Mouse (Mus musculus) A20 (cell line): ENCODE results near the gene Rad18.
"Not testable (repeated sequence)": the region's sequence is repeated elsewhere in the genome, so short reads cannot be mapped to it uniquely, and the experiment has no call there.

Experiments
- DNase-seq: peaks from one replicate; pipeline ENCODE4 v3.0.0-alpha.2; 2011; ENCODE audit warnings: low read depth, low spot score

The Rad18 gene

DNA sequence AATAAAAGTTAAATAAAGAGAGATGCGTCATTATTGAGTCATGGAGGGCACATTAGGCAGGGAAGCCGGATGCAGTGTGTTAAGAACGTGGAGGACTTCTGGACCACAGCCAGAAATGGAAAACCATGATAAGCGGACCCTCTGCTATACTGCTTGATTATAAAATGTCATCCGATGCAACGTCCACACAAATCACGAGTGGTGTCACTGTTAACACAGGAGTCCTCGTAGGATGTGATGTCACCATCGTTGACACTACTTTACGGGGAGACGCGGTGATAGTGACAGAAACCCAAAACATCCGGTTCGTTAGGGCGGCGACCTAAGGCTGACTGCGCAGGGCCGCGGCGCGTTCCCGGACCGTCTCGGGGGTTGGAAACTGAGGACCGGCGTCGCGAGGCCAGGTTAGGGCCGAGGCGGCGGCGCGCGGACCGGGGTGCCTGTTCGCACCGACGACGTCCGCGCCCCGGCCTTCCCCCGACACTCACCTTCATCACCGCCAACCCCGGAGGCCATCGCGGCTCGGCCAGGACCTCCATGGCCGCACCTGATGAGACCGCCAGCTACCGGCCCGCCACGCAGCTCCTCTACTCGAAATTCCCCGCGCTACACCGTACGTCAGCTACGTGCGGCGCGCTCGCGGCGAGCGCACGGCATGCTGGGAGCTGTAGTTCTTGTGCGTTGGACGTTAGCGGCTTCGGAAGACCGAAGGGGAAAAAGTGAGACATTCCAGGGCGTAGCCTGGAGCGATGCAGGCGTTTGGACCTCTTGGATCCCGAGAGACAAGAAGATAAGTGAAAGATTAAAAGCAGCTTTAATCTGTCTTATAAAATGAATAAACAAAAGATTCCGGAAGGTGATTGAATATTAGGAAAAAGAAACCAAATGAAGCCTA is at the start of gene Rad18:
Gene Rad18, minus strand, starts transcription at position 631 of the 895 bp plus-strand sequence.
- DNase-seq, result peak; percentile 94

DNA sequence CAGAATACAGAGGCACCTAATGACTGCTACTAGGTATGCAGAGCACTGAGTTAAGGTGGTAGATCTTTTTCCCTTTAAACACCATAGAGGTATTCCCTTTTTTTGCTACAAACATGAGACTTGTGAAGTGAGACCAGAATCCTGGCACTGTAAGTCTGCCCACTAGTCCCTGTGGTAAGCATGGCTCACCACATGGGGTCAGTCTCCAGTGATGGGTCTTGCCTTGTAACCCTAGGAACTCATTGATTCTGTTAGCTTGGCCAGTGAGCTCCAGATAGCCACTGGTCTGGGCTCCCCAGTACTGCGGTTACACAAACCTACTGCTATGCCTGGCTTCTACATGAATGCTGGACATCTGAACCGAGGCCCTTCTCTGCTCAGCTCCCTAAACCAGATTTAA is 45.8 kb upstream of the Rad18 start:
- no peak for DNase-seq

DNA sequence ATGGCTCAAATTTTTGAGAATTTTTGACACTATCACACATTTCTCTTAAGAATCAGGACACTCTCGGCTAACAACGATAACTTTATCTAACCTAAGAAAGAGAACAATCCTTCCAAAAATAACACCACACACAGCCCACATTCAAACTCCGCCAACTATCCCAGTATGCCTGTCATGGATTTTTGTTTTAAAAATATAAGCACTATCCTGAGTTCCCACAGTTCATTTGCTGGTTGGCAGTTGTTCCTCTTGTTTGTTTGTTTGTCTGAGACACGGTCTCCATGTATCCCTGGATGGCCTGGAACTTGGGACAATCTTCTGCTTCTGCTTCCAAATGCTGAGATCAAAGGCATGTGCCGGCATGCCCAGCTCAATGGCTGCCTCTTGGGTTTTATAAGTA is 45.3 kb upstream of the Rad18 start:
- no peak for DNase-seq

DNA sequence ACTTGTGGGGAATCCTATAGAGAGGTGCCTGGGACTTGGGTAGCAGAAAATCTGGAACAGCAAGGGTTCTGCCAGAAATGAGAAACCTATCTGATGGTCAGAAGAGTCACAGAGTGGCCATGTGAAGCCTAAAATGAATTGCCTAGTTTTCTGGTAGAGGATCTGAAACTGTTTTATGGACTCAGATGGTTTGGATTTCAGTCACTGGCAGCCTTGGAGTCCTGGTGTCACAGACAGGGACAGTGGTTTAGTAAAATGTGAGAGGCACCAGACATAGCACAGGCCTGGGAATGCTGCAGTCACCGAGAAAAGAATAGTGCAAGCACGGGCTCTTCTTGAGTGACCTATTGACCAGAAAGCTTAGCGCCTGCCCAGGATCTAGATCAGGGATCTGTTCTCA is 43.1 kb upstream of the Rad18 start:
- DNase-seq, result no peak

DNA sequence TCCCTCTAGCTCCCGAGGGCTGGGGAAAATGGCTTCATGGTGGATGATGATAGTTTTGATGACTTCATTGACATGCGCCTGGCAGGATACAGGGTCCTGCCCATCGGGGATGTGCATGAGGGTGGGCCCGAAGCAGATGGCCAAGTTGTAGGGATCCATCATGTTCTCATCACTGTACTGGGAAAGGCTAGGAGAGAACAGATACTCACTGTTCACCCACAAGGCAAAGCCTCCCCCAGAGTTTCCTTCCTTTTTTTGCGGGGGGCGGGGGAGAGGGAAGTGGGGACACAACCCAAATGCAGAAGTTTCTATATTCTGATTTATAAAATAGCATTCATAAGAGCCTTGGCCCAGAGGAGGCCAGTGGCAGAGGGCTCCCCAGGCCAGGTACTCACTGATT is 42.4 kb upstream of the Rad18 start:
- no peak for DNase-seq

DNA sequence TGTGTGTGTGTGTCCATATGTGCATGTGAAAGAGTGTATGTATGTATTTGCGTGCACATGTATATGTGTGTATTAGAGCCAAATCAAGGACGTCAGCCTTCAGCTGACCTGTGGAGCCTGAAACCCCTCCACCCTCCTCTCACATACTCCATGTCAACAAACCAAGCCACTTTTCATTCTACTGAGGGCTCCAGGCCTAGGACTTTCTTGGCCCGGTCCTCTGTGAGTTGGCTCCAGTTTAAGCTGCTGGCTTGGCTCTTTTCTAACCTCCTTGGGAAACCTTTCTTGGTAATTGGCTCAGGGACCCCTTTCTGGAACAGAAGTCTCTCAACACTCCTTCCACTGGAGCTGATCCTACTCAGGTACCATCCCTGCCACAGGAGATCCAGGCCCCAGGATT is 40.0 kb upstream of the Rad18 start:
- no peak for DNase-seq

DNA sequence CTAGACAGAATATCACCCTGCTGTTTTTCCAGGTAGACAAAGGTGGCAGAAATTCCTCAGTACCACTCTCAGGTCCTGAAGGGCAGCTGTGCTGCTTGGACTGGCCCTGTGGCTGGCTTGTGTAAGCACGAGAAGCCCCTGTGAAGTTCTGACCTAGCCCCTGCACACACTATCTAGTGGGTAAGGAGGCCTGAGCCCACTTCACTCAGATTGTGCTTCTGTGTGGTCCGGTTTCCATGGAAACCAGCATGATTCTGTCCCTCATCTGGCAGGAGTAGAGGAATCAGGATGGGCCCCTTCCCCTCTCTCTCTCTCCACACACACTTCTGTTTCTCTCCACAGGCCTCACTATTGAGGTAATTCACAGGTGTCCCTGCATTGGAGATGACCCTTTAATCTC is 38.6 kb upstream of the Rad18 start:
- DNase-seq, result no peak

DNA sequence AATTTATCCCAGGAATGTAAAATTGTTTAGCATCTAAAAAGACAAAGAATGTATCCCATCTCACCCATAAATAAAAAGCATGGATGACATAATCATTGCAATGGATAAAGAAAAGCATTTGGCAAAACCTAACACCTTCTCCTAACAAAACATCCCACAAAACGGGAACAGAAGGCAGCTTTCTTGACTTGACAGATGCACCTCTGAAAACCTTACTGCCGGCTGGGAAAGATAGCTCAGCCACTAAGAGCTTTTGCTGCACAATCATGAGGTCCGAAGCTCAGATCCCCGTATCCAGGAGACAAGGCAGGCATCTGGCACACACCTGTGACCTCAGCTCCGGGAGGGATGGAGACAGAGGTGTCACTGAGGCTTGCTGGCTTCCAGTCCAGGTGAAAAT is 37.5 kb upstream of the Rad18 start:
- DNase-seq, result no peak

DNA sequence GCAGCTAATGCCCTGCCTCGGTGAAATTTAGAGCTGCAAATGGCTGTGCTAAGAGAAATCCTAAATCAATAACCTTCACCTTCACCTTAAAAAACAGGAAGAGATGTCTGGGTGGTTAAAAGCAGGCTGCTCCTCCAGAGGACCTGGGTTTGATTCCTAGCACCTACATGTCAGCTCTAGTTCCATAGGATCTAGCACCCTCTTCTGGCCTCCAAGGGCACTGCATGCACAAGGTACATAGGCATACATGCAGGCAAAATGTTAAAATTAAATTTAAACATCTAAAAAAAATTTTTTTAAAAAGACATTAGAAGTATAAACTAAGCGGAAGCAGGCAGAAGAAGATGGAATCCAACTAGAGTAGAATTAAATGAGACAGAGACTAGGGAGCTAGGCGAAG is 35.9 kb upstream of the Rad18 start:
- DNase-seq, result peak; percentile 14

DNA sequence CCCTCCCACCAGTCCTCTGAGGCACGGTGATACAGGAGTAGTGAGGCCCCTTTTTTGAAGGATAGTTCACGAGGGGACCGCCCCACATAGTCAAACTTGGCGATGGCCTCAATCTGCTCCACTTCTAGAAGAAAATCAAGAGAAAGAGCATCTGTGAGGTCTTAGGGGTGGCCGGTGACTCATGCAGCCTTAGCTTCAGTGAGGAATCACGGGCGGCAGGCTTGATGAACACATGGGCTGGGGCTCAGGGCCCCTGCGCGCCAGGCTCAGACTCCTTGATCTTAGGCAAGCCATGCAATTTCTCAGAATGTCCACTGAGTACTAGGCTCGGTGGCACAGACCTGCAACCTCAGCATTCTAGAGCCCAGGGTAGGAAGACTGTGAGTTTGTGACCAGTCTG is 34.9 kb upstream of the Rad18 start:
- DNase-seq, result no peak

DNA sequence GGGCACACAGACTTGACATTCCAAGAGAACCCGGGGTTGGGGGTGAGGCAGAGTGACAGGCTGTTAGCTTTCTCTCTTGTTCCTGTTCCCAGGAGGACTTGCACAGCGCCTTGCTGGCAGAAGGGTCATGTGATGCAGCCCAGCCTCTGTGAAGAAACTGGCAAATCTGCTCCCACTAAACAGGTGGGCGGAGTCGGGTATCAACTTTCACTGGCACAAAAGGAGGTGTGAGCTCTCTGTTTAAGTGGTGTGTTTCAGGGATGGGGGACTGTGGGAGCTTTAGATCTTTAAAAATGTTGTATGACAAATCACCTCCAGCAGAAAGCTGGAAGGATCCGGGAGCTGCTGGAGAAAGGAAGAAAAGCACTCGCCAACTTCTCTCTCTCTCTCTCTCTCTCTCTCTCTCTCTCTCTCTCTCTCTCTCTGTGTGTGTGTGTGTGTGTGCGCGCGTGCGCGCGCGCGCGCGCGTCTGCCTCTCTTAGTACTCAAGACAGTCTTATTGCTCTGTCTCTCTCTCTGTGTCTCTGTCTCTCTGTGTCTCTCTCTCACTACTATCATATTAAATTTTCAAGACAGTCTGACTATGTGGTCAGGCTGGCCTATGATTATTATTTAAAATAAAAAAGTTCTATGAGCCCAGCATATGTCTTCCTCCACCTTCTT is 32.4 kb upstream of the Rad18 start:
- DNase-seq, result no peak

DNA sequence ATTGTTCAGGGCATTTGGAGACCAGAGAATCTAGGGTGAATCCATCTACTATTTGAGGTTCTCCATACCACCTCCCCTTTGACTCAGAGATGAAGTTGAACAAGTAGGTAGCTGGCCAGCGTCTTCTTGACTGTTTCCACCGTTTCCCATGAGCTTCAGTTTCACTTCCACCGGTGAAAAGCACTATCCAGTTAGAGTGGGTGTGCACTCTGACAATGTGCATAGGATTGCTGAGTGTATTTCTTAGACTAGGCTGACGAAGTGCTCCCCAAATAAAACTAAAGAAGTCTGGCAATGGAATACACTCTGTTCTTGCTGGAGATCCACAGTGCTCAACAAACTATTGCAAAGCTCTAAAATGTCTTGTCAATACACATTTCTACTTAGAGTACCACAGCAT is 29.0 kb upstream of the Rad18 start:
- no peak for DNase-seq

DNA sequence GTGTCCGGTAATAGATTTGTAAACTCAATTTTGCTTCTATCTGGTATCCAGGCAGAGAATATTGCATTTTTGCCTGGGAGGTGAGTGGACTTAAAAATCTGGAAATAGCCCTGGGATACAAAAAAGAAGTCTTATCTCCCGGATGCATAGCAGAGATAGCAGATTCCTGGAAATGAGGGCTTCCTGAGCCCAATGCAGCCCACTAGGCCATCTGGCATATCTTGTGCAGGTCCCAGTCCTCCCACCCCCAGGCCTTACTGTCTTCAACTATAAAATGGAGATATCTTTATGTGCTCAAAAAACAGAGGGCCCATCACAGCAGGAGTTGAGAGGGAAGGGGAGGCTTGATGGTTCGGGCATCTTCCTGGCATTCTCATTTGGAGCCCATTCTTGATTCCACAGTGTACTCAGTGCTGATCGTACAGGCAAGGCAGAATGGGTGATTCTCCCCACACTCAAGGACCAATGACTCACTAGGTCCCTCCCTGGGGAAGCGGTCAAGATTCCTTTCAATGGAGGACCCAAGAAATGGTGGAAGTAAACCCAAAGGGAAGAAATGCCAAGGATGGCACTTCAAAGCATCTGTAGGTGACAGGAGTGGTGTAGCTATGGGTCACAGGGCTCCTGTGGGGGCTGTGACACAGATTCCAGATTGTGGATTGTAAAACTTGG is 24.1 kb upstream of the Rad18 start:
- DNase-seq, result no peak

DNA sequence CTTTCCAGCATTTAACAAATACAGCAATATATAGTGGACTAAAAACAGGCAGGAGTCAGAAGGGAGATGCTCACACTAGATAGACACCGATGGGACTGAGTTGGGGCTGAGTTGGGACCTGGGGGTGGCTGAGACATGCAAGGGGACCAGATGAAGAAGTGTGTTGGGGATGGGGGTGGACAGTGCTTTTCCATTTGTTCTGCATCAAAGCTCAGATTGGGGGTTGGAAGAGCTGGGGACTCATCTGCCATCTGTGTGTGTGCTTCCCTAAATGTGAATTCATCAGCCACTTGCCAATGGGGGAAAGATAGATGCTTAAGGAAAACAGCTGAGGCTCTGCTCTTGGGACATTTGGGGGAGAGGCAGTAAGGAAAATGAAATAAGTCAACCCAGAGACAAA is 23.5 kb upstream of the Rad18 start:
- DNase-seq, result no peak

DNA sequence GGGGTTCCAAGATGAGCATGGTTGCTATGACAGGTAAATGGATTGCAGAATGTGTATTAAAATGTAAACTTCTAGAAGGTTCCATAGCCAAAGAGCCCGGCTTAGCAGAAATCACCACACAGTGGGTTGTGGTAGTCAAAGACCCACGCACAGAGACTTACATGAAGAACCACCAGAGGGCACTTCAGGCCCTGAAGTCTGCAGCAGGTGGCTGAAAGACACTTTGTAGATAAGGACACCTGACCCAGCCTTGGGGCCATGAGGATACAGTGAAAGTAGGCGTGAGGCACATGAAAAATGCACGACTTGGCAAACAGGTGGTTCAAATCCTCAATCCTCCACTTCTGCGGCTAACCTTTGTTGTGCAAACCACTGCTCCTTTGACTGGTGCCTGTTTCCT is 20.7 kb upstream of the Rad18 start:
- peak; percentile 37 for DNase-seq

DNA sequence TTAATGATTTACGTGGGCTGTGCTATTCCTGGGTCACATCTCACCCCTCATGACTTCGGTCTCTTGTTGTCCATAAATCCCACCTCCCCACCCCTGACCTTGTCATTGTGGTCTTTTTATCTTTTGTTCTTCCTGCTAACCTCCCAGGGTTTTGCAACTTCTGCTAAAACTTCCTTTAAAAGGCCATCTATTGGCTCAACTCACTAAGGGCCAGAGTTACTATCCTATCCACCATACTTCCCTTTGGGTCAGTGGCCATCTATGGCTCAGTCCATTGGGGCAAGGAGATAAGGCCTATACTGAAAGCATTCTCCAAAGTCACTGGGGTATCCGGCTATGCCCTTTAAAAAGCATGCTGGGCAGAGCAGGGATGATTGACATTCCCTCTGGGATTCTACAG is 17.5 kb upstream of the Rad18 start:
- DNase-seq, result no peak

DNA sequence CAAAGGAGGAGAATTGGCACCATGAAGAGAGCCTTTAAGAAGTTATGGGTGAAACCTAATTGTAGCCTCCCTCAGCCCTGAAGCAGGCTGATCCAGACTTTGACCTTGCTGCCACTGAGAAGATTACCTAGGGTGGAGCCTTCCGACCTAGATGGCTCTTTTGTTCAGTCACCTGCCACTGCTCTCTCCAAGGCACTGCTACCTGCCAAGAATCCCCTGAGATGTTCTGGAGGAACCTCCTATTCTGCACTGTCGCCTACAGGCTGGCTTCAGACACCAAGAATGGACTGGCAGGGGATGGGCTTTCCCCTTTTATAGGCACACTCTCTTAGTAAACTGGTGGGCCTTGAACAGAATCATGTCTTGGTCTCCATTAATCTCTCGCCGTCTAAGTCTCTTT is 5.8 kb upstream of the Rad18 start:
- DNase-seq, result not testable (repeated sequence)

DNA sequence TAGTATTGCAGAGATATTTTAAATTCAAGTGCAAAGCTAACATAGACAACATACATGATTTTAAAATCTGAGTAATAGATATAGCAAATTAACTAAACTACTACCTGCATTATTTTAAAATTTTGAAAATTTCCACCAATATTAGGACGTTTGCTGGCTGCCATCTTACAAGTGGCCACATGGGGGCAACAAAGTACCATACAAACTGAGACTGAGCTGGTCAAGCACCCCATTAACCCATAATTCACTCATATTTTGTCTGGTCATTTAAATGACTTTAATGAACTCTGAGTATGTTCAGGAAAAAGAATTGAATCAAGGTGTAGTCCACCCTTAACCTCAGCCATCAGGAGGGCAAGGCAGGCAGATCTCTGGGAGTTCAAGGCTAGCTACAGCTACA is 3.9 kb upstream of the Rad18 start:
- peak; percentile 58 for DNase-seq

DNA sequence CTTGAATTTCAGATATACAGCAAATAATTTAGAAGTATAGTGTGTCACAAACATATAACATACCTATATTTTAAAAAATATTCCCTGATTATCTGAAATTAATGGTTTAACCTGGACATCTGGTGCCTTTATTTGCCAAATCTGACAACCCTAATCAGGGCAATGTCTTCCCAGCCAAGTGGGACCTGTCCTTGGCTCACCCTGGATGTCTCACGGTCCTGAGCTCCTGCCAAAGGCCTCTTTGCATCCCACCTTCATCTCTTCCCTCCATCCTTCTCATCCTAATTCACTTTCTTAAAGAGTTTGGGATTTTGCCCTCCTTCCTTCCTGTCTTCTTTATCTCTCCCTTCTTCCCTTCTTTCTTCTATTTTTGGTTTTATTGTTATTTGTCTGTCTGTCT is 2.6 kb upstream of the Rad18 start:
- DNase-seq, result no peak

DNA sequence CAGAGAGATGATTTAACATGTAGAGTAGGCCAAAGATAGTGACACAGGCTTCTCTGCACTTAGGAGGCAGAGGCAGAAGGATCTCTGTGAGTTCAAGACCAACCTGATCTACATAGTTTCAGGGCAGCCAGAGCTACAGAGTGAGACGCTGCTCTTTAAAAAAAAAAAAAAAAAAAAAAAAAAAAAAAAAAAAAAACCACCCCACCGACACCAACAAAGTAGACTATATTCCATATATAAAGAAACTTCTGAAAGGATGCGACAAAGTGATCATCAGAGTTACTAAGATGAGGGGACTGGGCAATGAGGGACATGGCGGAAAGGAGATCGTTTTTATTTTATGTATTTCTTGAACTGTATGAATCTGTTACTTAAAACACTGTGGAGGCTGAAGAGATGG is 2.0 kb downstream of the Rad18 start:
- no peak for DNase-seq

DNA sequence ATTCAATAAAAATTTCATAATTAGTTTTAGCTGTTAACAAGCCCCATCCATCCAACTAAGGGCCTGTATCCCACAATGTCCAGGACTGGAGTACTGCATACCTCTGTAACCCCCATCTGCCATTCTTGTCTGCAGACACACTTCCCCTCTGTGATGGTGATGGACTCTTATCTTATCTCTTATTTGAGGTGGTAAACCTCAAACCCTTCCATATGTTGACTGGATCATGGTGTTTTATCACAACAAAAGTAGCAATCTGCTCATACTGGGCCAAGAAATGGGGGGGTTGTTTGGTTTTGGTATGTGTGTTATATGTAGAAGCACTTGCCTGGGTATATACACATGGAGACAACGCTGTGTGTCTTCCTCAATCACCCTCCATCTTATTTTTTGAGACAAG is 5.0 kb downstream of the Rad18 start:
- no peak for DNase-seq

DNA sequence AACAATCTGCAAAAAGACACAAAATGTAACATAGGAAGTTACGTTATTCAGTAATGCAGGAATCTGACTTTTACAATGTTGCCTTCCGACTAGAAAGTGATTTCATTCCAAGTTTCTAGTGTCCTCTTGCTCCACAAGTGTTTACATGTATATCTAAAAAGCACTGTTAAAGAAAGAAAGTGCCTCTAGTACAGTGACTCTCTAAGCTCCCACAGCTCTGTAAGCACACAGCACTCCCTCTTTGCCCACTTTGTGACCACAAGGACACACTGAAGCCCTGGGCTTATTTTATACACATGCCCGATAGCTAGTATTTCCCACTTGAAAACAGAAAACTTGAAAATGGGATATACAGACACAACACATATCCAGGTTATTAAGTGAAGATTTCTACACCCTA is 8.5 kb downstream of the Rad18 start:
- no peak for DNase-seq

DNA sequence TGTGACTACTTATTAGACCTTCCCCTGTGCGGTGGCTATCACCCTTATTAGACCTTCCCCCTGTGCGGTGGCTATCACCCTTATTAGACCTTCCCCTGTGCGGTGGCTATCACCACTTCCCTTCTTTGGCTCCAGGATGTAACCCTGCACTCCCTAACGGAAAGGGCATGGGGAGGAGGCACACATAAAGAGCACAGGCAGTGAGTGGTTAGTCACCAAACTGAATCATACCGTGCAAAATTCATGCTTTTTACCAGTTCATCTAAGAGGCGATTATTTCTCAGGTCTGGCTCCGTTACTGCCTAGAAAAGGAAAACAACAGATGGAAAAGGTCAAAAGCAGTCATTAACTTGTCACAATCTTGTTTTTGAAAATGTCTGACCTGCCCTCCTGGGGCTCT is 10.0 kb downstream of the Rad18 start:
- DNase-seq, result no peak
